Mouse (Mus musculus): ENCODE measurements around the gene 4933424G06Rik. TPM values are rescaled to one million over a fixed set of nuclear protein-coding genes. Genes with fewer than 3 reads are reported as not detected.

4933424G06Rik gene
- polyA plus RNA-seq, 1 experiment from 2014 or later: 0.92 TPM

GRCm38 (mm10) chr1:36780793-36781192 is 70.8 kb downstream of the 4933424G06Rik start:
- no peak overlapping the region for H3K4me3 ChIP-seq (ENCODE audit: low read depth, low read length)
- 92% methylated on average over 13 of the region's 13 CpGs for WGBS
- no peak overlapping the region for H3K9ac ChIP-seq (replicated peaks; ENCODE audit: low read depth, low read length)
- no peaks in the 10 kb centered on the region for H3K36me3 ChIP-seq (ENCODE audit: control insufficient read depth, insufficient read depth, low read length)
- no peaks in the 10 kb centered on the region for H3K27me3 ChIP-seq (ENCODE audit: control insufficient read depth, insufficient read depth, low read length)
- ATAC-seq (ENCODE audit: low read depth): no peak
- H3K9me3 ChIP-seq (ENCODE audit: control insufficient read depth, low read length): no peaks in the 10 kb centered on the region
- no peaks in the 10 kb centered on the region for H3K4me1 ChIP-seq (ENCODE audit: control insufficient read depth, insufficient read depth, low read length)
- H3K27ac ChIP-seq (ENCODE audit: low read depth, low read length): no peak overlapping the region
- H3K4me2 ChIP-seq (ENCODE audit: low read depth, low read length): no peak overlapping the region

- no peak overlapping the region for H3K4me3 ChIP-seq (ENCODE audit: low read depth, low read length)
- ATAC-seq (ENCODE audit: low read depth): no peak
- H3K36me3 ChIP-seq (ENCODE audit: control insufficient read depth, insufficient read depth, low read length): no peaks in the 10 kb centered on the region
- WGBS: 78% methylated on average over 11 of the region's 11 CpGs
- no peak overlapping the region for H3K27ac ChIP-seq (ENCODE audit: low read depth, low read length)
- no peaks in the 10 kb centered on the region for H3K4me1 ChIP-seq (ENCODE audit: control insufficient read depth, insufficient read depth, low read length)
- H3K4me2 ChIP-seq (ENCODE audit: low read depth, low read length): no peak overlapping the region
- H3K9me3 ChIP-seq (ENCODE audit: control insufficient read depth, low read length): no peaks in the 10 kb centered on the region
- H3K27me3 ChIP-seq (ENCODE audit: control insufficient read depth, insufficient read depth, low read length): no peaks in the 10 kb centered on the region
- H3K9ac ChIP-seq (replicated peaks; ENCODE audit: low read depth, low read length): no peak overlapping the region
Measured at GRCm38 (mm10) chr1:36782476-36782875, 72.5 kb downstream of the 4933424G06Rik start.

- H3K9me3 ChIP-seq (ENCODE audit: control insufficient read depth, low read length): no peaks in the 10 kb centered on the region
- H3K4me1 ChIP-seq (ENCODE audit: control insufficient read depth, insufficient read depth, low read length): no peaks in the 10 kb centered on the region
- 4% methylated on average over 20 of the region's 20 CpGs for WGBS
- H3K4me3 ChIP-seq (ENCODE audit: low read depth, low read length): peak overlapping the region; percentile 33
- H3K27me3 ChIP-seq (ENCODE audit: control insufficient read depth, insufficient read depth, low read length): no peaks in the 10 kb centered on the region
- peak; percentile 90 for ATAC-seq (ENCODE audit: low read depth)
- H3K4me2 ChIP-seq (ENCODE audit: low read depth, low read length): peak overlapping the region; percentile 70
- peak overlapping the region; percentile 74 for H3K27ac ChIP-seq (ENCODE audit: low read depth, low read length)
- no peaks in the 10 kb centered on the region for H3K36me3 ChIP-seq (ENCODE audit: control insufficient read depth, insufficient read depth, low read length)
- H3K9ac ChIP-seq (replicated peaks; ENCODE audit: low read depth, low read length): peak overlapping the region; percentile 64
Measured at GRCm38 (mm10) chr1:36784365-36785134, 74.6 kb downstream of the 4933424G06Rik start.

- Histone ChIP-seq H3K9ac (replicated peaks; ENCODE audit: low read depth, low read length) (peak overlapping the region; percentile 64), H3K36me3 (ENCODE audit: control insufficient read depth, insufficient read depth, low read length) (no peaks in the 10 kb centered on the region), H3K9me3 (ENCODE audit: control insufficient read depth, low read length) (no peaks in the 10 kb centered on the region), H3K27ac (ENCODE audit: low read depth, low read length) (peak overlapping the region; percentile 74), H3K4me3 (ENCODE audit: low read depth, low read length) (peak overlapping the region; percentile 33), H3K4me1 (ENCODE audit: control insufficient read depth, insufficient read depth, low read length) (no peaks in the 10 kb centered on the region), H3K27me3 (ENCODE audit: control insufficient read depth, insufficient read depth, low read length) (no peaks in the 10 kb centered on the region), H3K4me2 (ENCODE audit: low read depth, low read length) (peak overlapping the region; percentile 70)
- ATAC-seq (ENCODE audit: low read depth): peak; percentile 76
- 2% methylated on average over 16 of the region's 16 CpGs for WGBS
Measured at GRCm38 (mm10) chr1:36785238-36785641, 75.3 kb downstream of the 4933424G06Rik start.

- no peak for ATAC-seq (ENCODE audit: low read depth)
- Histone ChIP-seq H3K4me1 (ENCODE audit: control insufficient read depth, insufficient read depth, low read length) (no peaks in the 10 kb centered on the region), H3K9ac (replicated peaks; ENCODE audit: low read depth, low read length) (no peak overlapping the region), H3K9me3 (ENCODE audit: control insufficient read depth, low read length) (no peaks in the 10 kb centered on the region), H3K4me3 (ENCODE audit: low read depth, low read length) (no peak overlapping the region), H3K36me3 (ENCODE audit: control insufficient read depth, insufficient read depth, low read length) (no peaks in the 10 kb centered on the region; the same call in 1 of the 2 replicates), H3K27ac (ENCODE audit: low read depth, low read length) (no peak overlapping the region), H3K4me2 (ENCODE audit: low read depth, low read length) (no peak overlapping the region), H3K27me3 (ENCODE audit: control insufficient read depth, insufficient read depth, low read length) (no peaks in the 10 kb centered on the region)
- 92% methylated on average over 7 of the region's 7 CpGs for WGBS
Measured at GRCm38 (mm10) chr1:36786377-36786776, 76.4 kb downstream of the 4933424G06Rik start.

- no peak overlapping the region for H3K4me2 ChIP-seq (ENCODE audit: low read depth, low read length)
- no peak for ATAC-seq (ENCODE audit: low read depth)
- H3K4me3 ChIP-seq (ENCODE audit: low read depth, low read length): no peak overlapping the region
- no peak overlapping the region for H3K9ac ChIP-seq (replicated peaks; ENCODE audit: low read depth, low read length)
- H3K36me3 ChIP-seq (ENCODE audit: control insufficient read depth, insufficient read depth, low read length): peaks cover 23% of the 10 kb centered on the region
- H3K27ac ChIP-seq (ENCODE audit: low read depth, low read length): no peak overlapping the region
- WGBS: 77% methylated on average over 8 of the region's 8 CpGs
- H3K27me3 ChIP-seq (ENCODE audit: control insufficient read depth, insufficient read depth, low read length): no peaks in the 10 kb centered on the region
- H3K4me1 ChIP-seq (ENCODE audit: control insufficient read depth, insufficient read depth, low read length): no peaks in the 10 kb centered on the region
- H3K9me3 ChIP-seq (ENCODE audit: control insufficient read depth, low read length): no peaks in the 10 kb centered on the region
Measured at GRCm38 (mm10) chr1:36789416-36789815, 79.5 kb downstream of the 4933424G06Rik start.

- Histone ChIP-seq H3K36me3 (ENCODE audit: control insufficient read depth, insufficient read depth, low read length) (peaks cover 84% of the 10 kb centered on the region), H3K27ac (ENCODE audit: low read depth, low read length) (no peak overlapping the region), H3K4me3 (ENCODE audit: low read depth, low read length) (no peak overlapping the region), H3K9ac (replicated peaks; ENCODE audit: low read depth, low read length) (no peak overlapping the region), H3K9me3 (ENCODE audit: control insufficient read depth, low read length) (no peaks in the 10 kb centered on the region), H3K4me1 (ENCODE audit: control insufficient read depth, insufficient read depth, low read length) (no peaks in the 10 kb centered on the region), H3K4me2 (ENCODE audit: low read depth, low read length) (no peak overlapping the region), H3K27me3 (ENCODE audit: control insufficient read depth, insufficient read depth, low read length) (no peaks in the 10 kb centered on the region)
- ATAC-seq (ENCODE audit: low read depth): no peak
- 92% methylated on average over 7 of the region's 7 CpGs for WGBS
Measured at GRCm38 (mm10) chr1:36796711-36797110, 86.8 kb downstream of the 4933424G06Rik start.

- Histone ChIP-seq H3K36me3 (ENCODE audit: control insufficient read depth, insufficient read depth, low read length) (peaks cover 87% of the 10 kb centered on the region), H3K27ac (ENCODE audit: low read depth, low read length) (no peak overlapping the region), H3K27me3 (ENCODE audit: control insufficient read depth, insufficient read depth, low read length) (no peaks in the 10 kb centered on the region), H3K9me3 (ENCODE audit: control insufficient read depth, low read length) (no peaks in the 10 kb centered on the region), H3K4me2 (ENCODE audit: low read depth, low read length) (no peak overlapping the region), H3K4me3 (ENCODE audit: low read depth, low read length) (no peak overlapping the region), H3K4me1 (ENCODE audit: control insufficient read depth, insufficient read depth, low read length) (no peaks in the 10 kb centered on the region), H3K9ac (replicated peaks; ENCODE audit: low read depth, low read length) (no peak overlapping the region)
- no peak for ATAC-seq (ENCODE audit: low read depth)
- WGBS: 93% methylated on average over 10 of the region's 10 CpGs
Measured at GRCm38 (mm10) chr1:36797481-36797880, 87.5 kb downstream of the 4933424G06Rik start.

- no peak for ATAC-seq (ENCODE audit: low read depth)
- Histone ChIP-seq H3K9ac (replicated peaks; ENCODE audit: low read depth, low read length) (no peak overlapping the region), H3K9me3 (ENCODE audit: control insufficient read depth, low read length) (no peaks in the 10 kb centered on the region), H3K4me1 (ENCODE audit: control insufficient read depth, insufficient read depth, low read length) (no peaks in the 10 kb centered on the region), H3K27me3 (ENCODE audit: control insufficient read depth, insufficient read depth, low read length) (no peaks in the 10 kb centered on the region), H3K4me2 (ENCODE audit: low read depth, low read length) (no peak overlapping the region), H3K4me3 (ENCODE audit: low read depth, low read length) (no peak overlapping the region), H3K27ac (ENCODE audit: low read depth, low read length) (no peak overlapping the region), H3K36me3 (ENCODE audit: control insufficient read depth, insufficient read depth, low read length) (peaks cover 71% of the 10 kb centered on the region)
- 80% methylated on average over 3 of the region's 3 CpGs for WGBS
Measured at GRCm38 (mm10) chr1:36800379-36801011, 90.5 kb downstream of the 4933424G06Rik start.

All from neural tube, embryonic 14.5 days (tissue).